Mouse (Mus musculus) gastrocnemius, postnatal 14 days (tissue): ENCODE measurements around the gene Gng8. TPM values are rescaled to one million over a fixed set of nuclear protein-coding genes. Genes with fewer than 3 reads are reported as not detected.

Experiments used
- DNase-seq: peaks from one replicate; pipeline ENCODE4 v3.0.0; 2021; ENCODE audit warnings: mixed read lengths
- intact Hi-C: fragments of 180-260 bp; cut with DNase I; formaldehyde crosslinking; loops from one replicate; pipeline ENCODE4 v1.15.1; 2025; ENCODE audit warnings: low total_unique reads
- long read RNA-seq, 2 experiments: library from polyadenylated mRNA; stranded (forward); transcript quantifications; one replicate each; pipeline ENCODE4 v2.0.0; 2021
- total RNA-seq, 2 experiments: library from RNA; stranded (reverse); gene quantifications; 2 replicates each; pipeline ENCODE4 v1.2.3; 2021

Gng8 gene
- under 1 TPM; 0.47 to 0.66 TPM for total RNA-seq
- long read RNA-seq, experiment 1, result 0 reads
- long read RNA-seq, experiment 2, result 0 reads

- DNase-seq, result peak; percentile 89
- intact Hi-C loops, result no loop called here
These were observed at the start of gene Gng8 for GRCm38 (mm10) chr7:16891641-16892351. Gene Gng8, plus strand, starts transcription at chr7:16891786.

GRCm38 (mm10) chr7:16842645-16843063, 48.9 kb upstream of the Gng8 start, which contains the start of gene Prkd2:
Gene Prkd2, plus strand, starts transcription at chr7:16842902.
- intact Hi-C loops, result no loop called here
- peak; percentile 92 for DNase-seq

GRCm38 (mm10) chr7:16843441-16844171, 48.0 kb upstream of the Gng8 start:
- DNase-seq, result no peak
- intact Hi-C loops, result no loop called here

- no peak for DNase-seq
- intact Hi-C loops, result no loop called here
These were observed 46.9 kb upstream of the Gng8 start for GRCm38 (mm10) chr7:16844696-16845071.

GRCm38 (mm10) chr7:16845072-16845819, 46.3 kb upstream of the Gng8 start:
- no peak for DNase-seq
- intact Hi-C loops, result no loop called here

GRCm38 (mm10) chr7:16845820-16846167, 45.8 kb upstream of the Gng8 start:
- DNase-seq, result no peak
- intact Hi-C loops, result no loop called here

- intact Hi-C loops, result no loop called here
- DNase-seq, result no peak
These were observed 44.8 kb upstream of the Gng8 start for GRCm38 (mm10) chr7:16846775-16847174.

GRCm38 (mm10) chr7:16847507-16847906, 44.1 kb upstream of the Gng8 start:
- DNase-seq, result no peak
- intact Hi-C loops, result no loop called here

- peak; percentile 57 for DNase-seq
- intact Hi-C loops, result no loop called here
These were observed 43.0 kb upstream of the Gng8 start for GRCm38 (mm10) chr7:16848579-16848978.

GRCm38 (mm10) chr7:16851636-16852035, 40.0 kb upstream of the Gng8 start:
- intact Hi-C loops, result no loop called here
- DNase-seq, result no peak

- intact Hi-C loops, result no loop called here
- DNase-seq, result no peak
These were observed 38.2 kb upstream of the Gng8 start for GRCm38 (mm10) chr7:16853302-16853831.

- intact Hi-C loops, result loop anchor here (5.0 kb wide), 1 partner anchor 36 kb away; no protein-coding TSS in a partner anchor
- peak; percentile 36 for DNase-seq
These were observed 33.2 kb upstream of the Gng8 start for GRCm38 (mm10) chr7:16858336-16858735.

- intact Hi-C loops, result loop anchor here (5.0 kb wide), 1 partner anchor 38 kb away; no protein-coding TSS in a partner anchor
- DNase-seq, result no peak
These were observed 31.5 kb upstream of the Gng8 start for GRCm38 (mm10) chr7:16859902-16860651.

GRCm38 (mm10) chr7:16867488-16867887, 24.1 kb upstream of the Gng8 start:
- intact Hi-C loops, result no loop called here

GRCm38 (mm10) chr7:16869497-16869896, 22.1 kb upstream of the Gng8 start:
- intact Hi-C loops, result no loop called here
- DNase-seq, result no peak

More at GRCm38 (mm10) chr7:16867488-16867887, 24.1 kb upstream of the Gng8 start:
- no peak for DNase-seq

GRCm38 (mm10) chr7:16871600-16871999, 20.0 kb upstream of the Gng8 start:
- no peak for DNase-seq

GRCm38 (mm10) chr7:16872478-16872877, 19.1 kb upstream of the Gng8 start:
- intact Hi-C loops, result no loop called here
- DNase-seq, result no peak

More at GRCm38 (mm10) chr7:16871600-16871999, 20.0 kb upstream of the Gng8 start:
- intact Hi-C loops, result no loop called here

GRCm38 (mm10) chr7:16873392-16873791, 18.2 kb upstream of the Gng8 start:
- intact Hi-C loops, result no loop called here
- no peak for DNase-seq

GRCm38 (mm10) chr7:16874190-16874589, 17.4 kb upstream of the Gng8 start:
- DNase-seq, result peak; percentile 84
- intact Hi-C loops, result no loop called here
